Mouse (Mus musculus) thymus, postnatal 0 days (tissue): ENCODE results near the gene Hdac10. TPM values are rescaled to one million over a fixed set of nuclear protein-coding genes. Genes with fewer than 3 reads are reported as not detected.
A peak's percentile ranks its signal among the peaks of the same experiment; 100 is the strongest.

Experiments
- DNase-seq: peaks from one replicate; pipeline ENCODE4 v3.0.0-alpha.2; 2015; ENCODE audit warnings: low spot score
- polyA plus RNA-seq: library from polyadenylated mRNA; unstranded; fragments of >200 nt; fragmentation: Nextera tagmentation; extraction: Ambion mirVana; gene quantifications from 2 replicates; pipeline ENCODE4 v1.2.1, GENCODE M21; 2015

The Hdac10 gene
- polyA plus RNA-seq, 1 experiment from 2014 or later: 17.7 TPM

GRCm38 (mm10) chr15:89148496-89149270, 20.2 kb upstream of the Hdac10 start:
- no peak for DNase-seq

- DNase-seq: no peak
Observed at GRCm38 (mm10) chr15:89147895-89148294, 19.4 kb upstream of the Hdac10 start.

DNA sequence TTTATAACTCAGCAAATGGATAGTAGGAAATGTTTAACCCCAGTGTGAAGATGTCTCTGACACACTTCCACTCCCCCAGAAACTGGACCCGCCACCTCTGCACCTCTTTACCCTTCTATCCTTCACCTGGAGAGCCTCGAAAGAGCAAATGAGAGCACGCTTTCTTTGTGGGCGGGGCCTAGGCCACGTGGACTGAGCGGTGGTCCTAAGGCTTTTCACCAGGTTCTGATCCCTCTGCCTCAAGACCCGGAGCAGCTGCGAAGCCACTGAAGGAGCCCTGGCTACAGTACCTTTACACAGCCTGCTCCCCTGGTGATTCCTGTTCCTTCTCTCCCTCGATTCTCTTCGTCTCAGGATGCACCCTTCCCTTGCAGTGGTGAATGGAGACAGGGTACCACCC, 19.0 kb upstream of the Hdac10 start:
- no peak for DNase-seq

GRCm38 (mm10) chr15:89147024-89147423, 18.5 kb upstream of the Hdac10 start:
- peak; percentile 51 for DNase-seq

GRCm38 (mm10) chr15:89146537-89146936, 18.0 kb upstream of the Hdac10 start:
- DNase-seq: no peak

DNA sequence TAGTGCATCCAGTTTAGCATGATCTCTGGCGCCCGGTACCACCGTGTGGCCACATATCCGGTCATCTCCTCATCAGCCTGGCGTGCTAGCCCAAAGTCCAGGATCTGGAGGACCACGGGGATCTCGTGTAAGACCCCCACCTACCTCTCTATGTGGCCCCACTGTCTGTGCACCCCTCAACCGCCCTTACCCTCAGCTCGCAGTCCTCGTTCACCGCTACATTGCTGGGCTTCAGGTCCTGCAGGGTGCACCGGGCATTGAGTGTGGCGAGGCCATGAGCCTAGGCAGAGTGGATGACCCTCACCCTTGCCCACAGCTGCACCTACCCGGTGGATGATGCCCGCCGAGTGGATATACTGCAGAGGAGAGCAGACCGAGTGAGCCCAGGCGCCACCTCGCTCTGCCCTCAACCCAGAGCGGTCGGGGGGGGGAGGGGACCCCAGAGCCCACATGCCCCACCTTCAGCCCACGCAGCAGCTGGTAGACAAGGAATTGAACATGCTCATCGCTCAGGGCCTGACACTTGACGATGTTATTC, 17.4 kb upstream of the Hdac10 start:
- no peak for DNase-seq

DNA sequence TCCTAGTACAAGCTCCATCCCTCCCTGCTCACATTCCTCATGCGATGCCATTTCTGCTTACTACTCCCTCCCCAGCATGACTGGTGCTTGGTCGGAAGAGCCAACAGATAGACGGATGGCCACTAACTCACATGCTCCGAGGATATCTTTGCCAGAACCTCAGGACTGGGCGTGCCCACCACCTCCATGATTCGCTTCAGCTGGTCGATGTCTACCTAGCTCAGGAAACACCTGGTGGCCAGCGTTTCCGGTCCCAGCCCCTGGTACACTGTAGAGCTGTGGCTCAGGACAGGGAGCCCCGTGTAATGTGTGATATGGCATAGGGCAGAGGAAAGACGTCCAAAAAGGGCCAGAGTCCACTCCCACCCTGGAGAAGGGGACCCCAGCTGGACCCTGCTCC, 16.5 kb upstream of the Hdac10 start:
- DNase-seq: no peak

GRCm38 (mm10) chr15:89143134-89143533, 14.6 kb upstream of the Hdac10 start:
- no peak for DNase-seq

DNA sequence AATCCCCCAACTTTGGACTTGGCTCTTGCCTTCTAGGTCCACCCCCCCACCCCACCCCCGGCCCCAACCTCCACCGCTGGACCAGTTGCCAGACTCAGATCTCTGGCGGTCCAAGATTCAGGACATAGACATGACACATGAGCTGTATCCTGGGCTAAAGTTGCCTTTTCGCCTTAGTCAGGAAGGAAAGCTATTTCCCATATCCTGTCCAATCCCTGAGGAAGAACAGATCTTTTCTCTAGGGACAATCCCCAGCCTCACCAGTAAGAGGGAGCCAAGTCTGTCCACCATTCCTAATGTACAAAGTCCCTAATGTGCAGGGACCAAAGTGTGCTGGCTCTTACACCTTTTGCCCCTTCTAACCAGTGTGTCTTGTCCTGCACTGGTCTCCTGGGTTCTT, 13.4 kb upstream of the Hdac10 start:
- no peak for DNase-seq

DNA sequence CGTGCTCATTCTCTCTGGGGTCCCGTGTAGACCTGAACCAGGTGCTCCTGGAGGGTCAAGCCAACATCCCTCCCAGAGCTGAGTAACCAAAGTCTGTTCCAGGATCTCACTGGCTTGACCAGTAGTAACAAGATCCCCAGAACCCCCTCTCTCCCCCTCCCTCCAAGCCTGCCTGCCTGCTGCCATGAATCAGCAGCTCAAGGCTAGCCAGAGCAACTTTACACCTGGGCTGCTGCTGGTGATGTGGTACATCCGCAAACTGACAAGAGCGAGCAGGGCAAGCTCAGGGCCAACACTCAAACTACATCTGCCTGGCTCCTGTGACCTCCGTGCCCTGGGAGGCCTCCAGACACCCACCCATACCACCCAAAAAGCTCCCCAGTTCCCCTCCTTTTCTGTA, 12.9 kb upstream of the Hdac10 start:
- no peak for DNase-seq

DNA sequence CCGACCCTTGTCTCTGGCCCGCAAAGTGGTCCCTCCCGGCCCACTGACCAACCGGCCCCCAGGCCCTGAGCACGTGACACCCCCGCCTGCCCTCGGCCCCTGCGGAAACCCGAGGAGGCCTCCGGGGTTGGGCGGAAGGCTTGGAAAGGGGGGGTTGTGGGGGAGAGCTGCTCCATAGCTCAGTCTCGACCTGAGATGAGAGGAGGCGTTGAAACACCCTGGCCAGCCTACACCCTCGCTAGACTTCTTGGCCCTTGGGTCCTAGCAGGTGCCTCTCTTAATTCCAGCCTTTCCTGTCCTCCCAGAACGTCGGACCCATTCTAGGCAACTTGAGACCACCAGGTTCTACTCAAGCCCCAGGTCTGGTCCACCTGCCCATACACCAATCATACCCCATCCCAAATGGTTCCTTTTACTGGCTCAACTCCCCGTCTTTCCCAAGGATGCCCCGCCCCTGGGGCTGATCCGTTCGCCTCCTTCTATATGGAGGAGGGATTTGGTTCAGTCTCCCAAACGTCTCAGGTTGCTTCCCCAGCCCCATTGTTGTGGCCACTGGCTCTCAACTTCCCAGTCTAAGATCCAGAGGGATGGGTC, 12.3 kb upstream of the Hdac10 start, which contains the start of gene Mapk12:
TSS of gene Mapk12 (minus strand) at position 45 of the 594 bp plus-strand sequence.
- no peak for DNase-seq

DNA sequence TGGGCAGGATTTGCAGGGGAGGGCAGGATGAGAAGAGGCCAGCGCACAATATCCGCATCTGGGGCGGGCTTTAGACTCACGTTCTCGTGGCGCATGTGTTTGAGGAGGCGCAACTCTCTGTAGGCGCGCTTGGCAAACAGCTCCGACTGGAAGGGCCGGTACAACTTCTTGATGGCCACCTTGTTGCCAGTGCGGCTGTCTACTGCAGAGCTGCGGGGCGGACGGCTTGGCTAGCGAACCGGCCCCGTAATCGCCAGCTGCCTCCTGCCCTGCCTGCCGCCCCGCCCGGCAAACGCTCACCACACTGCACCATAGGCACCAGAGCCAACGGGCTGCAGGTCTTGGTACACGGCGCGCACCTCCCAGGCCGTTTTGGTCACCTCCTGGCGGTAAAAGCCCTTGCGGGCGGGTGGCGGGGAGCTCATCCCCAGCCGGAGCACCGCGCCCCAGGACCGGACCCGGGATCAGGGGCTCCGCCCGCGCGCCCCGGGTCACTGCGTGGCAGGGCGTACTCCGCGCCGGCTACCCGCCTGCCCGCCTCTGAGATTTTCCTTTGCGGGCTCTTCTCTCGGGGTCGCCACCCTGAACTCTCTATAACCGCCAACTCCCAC, 11.7 kb upstream of the Hdac10 start:
- no peak for DNase-seq

DNA sequence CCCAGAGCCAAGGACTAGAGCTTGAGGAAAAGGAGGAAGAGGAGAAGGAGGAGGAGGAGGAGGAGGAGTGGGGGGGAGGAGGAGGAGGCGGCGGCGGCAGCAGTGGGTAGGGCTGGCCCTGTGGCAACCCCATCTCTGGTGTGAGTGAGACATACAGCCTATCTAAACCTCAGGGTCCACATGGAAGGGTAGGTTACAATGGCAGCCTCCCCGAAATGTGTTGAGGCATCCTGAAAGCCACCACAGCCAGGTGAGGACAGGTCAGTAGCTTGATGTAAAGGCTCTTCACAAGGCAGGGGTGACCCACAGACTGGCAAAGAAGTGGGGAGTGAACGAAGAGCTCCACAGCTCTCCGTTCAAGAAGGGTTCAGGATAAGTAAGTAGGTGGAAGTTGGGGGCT, 10.0 kb upstream of the Hdac10 start:
- no peak for DNase-seq

DNA sequence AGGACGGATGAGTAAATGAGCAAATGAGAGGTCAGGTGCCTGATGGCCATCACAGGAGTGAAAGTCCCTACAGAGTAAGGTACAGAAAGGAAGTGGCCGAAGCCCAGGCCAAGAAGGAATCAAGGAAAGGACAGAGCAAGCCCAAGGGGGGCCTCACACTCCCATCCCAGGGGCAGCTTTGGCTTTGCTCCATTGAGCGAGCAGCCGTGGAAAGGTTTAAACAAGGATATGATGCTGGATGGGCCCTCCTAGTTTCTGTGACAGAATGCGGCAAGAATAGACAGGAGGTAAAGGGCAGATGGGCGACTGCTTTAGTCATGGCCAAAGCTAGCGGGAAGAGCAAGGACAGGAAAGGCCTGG, 9.5 kb upstream of the Hdac10 start:
- DNase-seq: no peak

DNA sequence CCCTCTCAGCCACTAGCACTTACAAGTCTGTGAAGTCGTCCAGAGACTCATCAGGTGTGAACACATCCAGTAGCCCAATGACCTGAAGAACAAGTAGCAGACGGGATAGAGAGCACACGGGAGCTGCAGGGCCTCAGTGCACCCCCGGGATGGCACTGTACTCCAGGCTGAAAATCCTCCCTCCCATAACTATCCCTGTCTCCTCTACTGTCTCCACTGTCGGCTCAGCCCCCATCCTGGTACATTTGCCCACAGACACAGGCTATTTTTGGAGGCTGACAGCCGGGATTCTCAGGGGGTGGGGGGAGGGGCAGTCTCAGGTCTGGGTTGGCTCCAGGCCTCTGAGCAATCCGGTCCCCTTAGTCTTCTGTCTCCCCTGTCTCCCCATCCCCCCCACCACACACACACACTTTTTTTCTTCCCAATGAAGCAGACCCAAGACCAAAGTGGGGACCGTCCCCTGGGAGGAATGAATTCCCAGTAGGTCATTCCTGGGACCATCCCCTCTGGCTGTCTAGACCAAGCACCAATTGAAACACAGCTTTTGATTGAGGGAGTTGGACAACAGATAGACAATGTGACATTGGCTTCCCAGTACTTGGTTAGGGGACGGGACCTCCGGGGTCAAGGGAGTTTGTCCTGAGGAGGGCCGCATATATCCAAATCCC, 9.0 kb upstream of the Hdac10 start:
- DNase-seq: no peak

DNA sequence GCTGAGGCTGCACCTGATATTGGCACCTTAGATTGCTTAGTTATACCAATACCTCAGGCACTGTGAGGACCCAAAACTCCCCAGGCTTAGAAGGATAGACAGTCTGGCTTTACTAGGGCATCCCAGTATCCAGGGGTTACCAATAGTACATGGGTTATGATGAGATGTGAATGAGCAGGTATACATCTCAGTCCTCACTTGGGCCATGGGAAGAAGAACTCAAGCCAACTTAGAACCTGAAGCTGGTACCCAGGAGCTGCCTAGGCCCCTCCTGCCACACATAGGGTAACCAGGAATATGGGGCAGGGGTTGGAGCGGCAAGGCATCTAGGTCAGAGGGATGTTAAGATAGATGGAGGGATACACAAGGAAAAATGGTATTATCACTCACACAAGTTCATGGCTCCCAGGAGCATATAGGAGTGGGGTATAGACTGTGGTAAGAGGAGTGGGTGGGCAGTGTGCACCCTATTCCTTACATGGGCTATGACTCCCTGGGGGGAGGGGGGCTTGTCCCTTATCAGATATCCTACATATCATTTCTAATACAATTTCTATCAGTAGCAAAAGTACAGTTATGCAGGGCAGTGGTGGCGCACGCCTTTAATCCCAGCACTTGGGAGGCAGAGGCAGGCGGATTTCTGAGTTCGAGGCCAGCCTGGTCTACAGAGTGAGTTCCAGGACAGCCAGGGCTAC, 8.1 kb upstream of the Hdac10 start:
- no peak for DNase-seq

DNA sequence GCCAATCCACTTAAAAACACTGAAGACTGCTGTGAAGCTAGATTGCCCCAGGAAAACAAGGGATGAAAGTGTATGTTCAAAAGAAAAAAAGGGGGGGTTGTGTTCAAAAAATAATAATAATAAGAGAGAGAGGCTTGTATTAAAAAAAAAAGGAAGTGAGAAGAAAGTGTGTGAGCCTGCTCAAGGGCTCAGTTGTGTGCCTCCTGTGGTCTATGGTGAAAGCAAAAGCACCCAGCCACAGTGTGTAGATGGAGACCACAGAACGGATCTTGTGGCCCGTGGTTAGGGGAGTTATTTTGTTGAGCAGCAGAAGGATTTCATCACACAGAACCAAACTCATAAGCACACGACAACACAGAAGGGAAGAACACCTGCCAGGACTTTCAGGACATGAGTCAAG, 2.8 kb upstream of the Hdac10 start:
- DNase-seq: peak; percentile 72

DNA sequence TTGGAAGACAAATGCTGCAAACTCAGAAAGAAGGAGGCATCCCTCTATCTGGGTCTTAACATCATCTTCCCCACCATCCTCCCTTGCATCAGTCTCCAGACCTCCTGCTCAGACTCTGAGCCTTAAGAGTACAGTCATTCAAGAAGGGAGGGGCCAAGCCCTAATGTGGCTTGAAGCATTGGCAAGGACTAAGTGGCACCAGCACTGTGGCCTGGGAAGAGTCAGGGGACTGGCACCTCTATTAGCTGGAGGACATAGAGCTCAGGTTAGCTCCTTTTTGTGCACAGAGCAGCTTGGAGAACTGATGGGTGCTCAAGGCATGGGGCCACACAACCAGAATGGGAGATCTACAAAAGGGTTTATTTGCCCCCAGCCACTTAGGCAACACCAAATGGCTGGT, 1.7 kb upstream of the Hdac10 start:
- no peak for DNase-seq

- no peak for DNase-seq
Observed at GRCm38 (mm10) chr15:89127364-89127940, 1.0 kb downstream of the Hdac10 start.

- DNase-seq: no peak
Observed at GRCm38 (mm10) chr15:89126622-89127021, 1.9 kb downstream of the Hdac10 start.

- no peak for DNase-seq
Observed at GRCm38 (mm10) chr15:89125351-89125750, 3.1 kb downstream of the Hdac10 start.
